Mouse (Mus musculus) spleen, adult 2 months (tissue): Measurements from ENCODE around the gene Pla2g4b. TPM values are rescaled to one million over a fixed set of nuclear protein-coding genes. Genes with fewer than 3 reads are reported as not detected.

Experiments used
- DNase-seq, 2 experiments: peaks; one replicate each; pipeline versions ENCODE4 v3.0.0 to v3.0.0-alpha.2; 2012 to 2021; ENCODE audit warnings: low spot score in 2 of 2, low read depth in 1 of 2
- H3K27ac ChIP-seq: fragments of 200-500 bp; 2 replicates; pipeline ENCODE4 v1.5.1; 2012; ENCODE audit warnings: low read length, inconsistent platforms; ENCODE audit not compliant: insufficient read depth
- H3K27me3 ChIP-seq: fragments of 200-500 bp; 2 replicates; pipeline ENCODE4 v1.6.1; 2012; ENCODE audit warnings: mild to moderate bottlenecking, moderate library complexity, low read length, inconsistent platforms; ENCODE audit not compliant: control insufficient read depth, insufficient read depth
- H3K36me3 ChIP-seq: fragments of 200-500 bp; 2 replicates; pipeline ENCODE4 v1.6.1; 2012; ENCODE audit warnings: mild to moderate bottlenecking, low read length, inconsistent platforms; ENCODE audit not compliant: control insufficient read depth, insufficient read depth
- H3K4me1 ChIP-seq: fragments of 200-500 bp; 2 replicates; pipeline ENCODE4 v1.6.1; 2011; ENCODE audit warnings: inconsistent platforms; ENCODE audit not compliant: control insufficient read depth, insufficient read depth, insufficient read length
- H3K4me3 ChIP-seq: fragments of 200-500 bp; 2 replicates; pipeline ENCODE4 v1.5.1; 2011; ENCODE audit warnings: mild to moderate bottlenecking, inconsistent platforms; ENCODE audit not compliant: insufficient read depth, insufficient read length; ENCODE audit errors: extremely low read depth
- CTCF ChIP-seq: fragments of 200-500 bp; IDR thresholded peaks from 2 replicates; pipeline ENCODE4 v1.5.1; 2011; ENCODE audit warnings: mild to moderate bottlenecking, inconsistent platforms; ENCODE audit not compliant: insufficient read depth, insufficient read length, insufficient replicate concordance; ENCODE audit errors: extremely low read depth
- POLR2A ChIP-seq: fragments of 200-500 bp; IDR thresholded peaks from 2 replicates; pipeline ENCODE4 v1.6.1; 2011; ENCODE audit warnings: low read depth, low read length, inconsistent platforms
- WGBS: fragments of 180-500 bp; shearing (Covaris S2); methylation state at CpG from one replicate; pipeline ENCODE4 v1.1.7; 2018; 5-methylcytosine and 5-hydroxymethylcytosine counted together
- polyA plus RNA-seq: library from polyadenylated mRNA; depleted of rRNA; stranded (reverse); fragments of >200 nt; gene quantifications from 2 replicates; pipeline ENCODE4 v1.2.3, GENCODE M21; 2012

Gene Pla2g4b
- polyA plus RNA-seq, 1 experiment, result 6.0 TPM

DNA sequence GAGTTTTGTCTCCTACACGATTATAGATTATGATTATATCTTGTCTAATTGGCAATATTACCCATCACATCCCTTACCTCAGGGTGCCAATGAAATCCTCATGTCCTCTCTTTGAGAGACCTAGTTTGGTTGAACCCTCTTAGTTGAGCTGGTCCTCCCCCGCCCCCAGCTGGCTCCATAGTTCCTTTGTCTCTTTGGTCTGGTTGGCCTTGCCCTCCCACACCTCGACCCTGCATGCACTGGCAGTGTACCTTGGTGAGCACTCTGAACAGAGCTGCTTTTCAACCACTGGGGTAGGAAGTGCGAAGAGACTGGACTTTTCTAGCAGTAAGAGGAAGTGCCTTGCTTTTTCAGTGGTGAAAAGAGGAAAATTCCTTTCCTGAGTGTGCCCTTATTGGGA lies 31.3 kb upstream of the Pla2g4b start:
- DNase-seq, result no peak
- no peak overlapping the region for H3K4me3 ChIP-seq
- no peaks in the 10 kb centered on the region for H3K27me3 ChIP-seq
- TF ChIP-seq POLR2A, result no peak
- TF ChIP-seq CTCF, result no peak
- peaks cover 5% of the 10 kb centered on the region; the same call in 1 of the 2 replicates for H3K4me1 ChIP-seq
- 63% methylated on average over 4 of the region's 4 CpGs for WGBS
- H3K36me3 ChIP-seq, result no peaks in the 10 kb centered on the region
- H3K27ac ChIP-seq, result peak overlapping the region; percentile 39; the same call in 1 of the 2 replicates

DNA sequence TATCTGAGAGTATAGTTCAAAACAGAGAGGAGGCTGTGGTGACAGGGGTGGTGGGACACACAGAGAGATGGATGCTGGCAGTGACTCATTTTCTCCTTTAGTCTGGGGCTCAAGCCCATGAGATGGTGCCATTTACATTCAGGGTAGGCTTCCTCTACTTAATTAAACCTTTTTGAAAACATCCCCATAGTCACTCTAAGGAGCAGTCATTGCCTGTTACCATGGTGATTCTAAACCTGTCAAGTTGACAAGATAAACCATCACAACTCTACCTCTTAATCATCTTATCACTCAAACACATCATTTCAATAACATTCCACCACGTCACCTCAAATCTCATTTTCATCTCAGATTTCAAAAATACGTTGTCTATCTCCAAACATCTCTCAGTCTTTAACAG lies 29.2 kb upstream of the Pla2g4b start:
- peaks cover 5% of the 10 kb centered on the region; the same call in 1 of the 2 replicates for H3K4me1 ChIP-seq
- TF ChIP-seq POLR2A (no peak), CTCF (no peak)
- WGBS, result 87% methylated on average over 2 of the region's 2 CpGs
- no peak overlapping the region for H3K27ac ChIP-seq
- no peak overlapping the region for H3K4me3 ChIP-seq
- DNase-seq, result no peak
- H3K36me3 ChIP-seq, result no peaks in the 10 kb centered on the region
- no peaks in the 10 kb centered on the region for H3K27me3 ChIP-seq

DNA sequence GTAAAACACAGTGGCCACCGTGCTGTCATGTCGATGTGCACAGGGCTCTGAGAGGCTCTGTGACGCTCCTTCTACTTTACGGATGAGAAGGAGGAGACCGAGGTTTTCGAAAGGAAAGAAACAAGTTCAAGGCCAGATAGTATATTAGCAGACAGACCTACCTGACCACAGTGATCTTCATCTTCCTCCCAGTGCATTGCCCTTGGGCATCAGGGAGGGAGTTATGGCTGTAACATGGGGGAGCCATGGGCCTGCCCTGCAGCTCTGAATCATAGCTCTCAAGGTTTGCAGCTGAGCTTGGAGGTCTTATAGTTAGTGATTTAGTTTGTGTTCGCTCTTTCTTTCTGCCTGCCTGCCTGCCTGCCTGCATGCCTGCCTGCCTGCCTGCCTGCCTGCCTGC lies 26.5 kb upstream of the Pla2g4b start:
- WGBS, result 96% methylated on average over 7 of the region's 7 CpGs
- Histone ChIP-seq H3K27ac (no peak overlapping the region), H3K4me3 (no peak overlapping the region), H3K4me1 (no peaks in the 10 kb centered on the region), H3K27me3 (no peaks in the 10 kb centered on the region), H3K36me3 (no peaks in the 10 kb centered on the region)
- DNase-seq, result no peak
- TF ChIP-seq POLR2A (no peak), CTCF (no peak)

DNA sequence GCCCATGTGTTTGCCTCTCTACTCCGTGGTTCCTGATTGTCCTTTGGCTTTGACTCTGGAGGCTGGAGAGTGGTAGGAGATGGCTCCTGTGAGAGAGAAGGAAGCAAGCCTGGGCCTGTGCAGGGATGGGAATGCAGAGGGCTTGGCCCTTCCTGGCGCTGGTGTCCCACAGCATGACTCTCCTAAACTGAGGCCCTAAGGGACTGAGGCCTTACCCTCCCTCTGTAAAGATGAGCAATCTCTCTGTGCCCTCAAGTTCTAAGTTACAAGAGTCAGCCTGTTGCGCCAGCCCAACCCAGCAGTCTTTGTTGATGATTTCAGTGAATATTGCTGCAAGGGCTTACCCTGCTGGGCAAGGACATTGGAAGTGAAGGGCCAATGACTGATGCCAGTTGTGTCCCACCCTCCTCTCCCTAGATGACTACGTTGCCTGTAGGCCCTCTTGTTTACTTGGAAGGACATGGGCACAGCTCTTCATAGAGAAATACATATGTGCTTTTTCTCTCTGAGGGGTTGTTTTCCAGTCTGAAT lies 25.5 kb upstream of the Pla2g4b start:
- no peaks in the 10 kb centered on the region for H3K36me3 ChIP-seq
- TF ChIP-seq POLR2A (no peak), CTCF (no peak)
- DNase-seq, result no peak
- 93% methylated on average over 4 of the region's 4 CpGs for WGBS
- no peak overlapping the region for H3K27ac ChIP-seq
- no peaks in the 10 kb centered on the region for H3K27me3 ChIP-seq
- H3K4me1 ChIP-seq, result no peaks in the 10 kb centered on the region
- no peak overlapping the region for H3K4me3 ChIP-seq

GRCm38 (mm10) chr2:120008672-120009071 lies 24.5 kb upstream of the Pla2g4b start:
- 15% methylated on average over 4 of the region's 4 CpGs for WGBS
- DNase-seq, result no peak
- H3K27ac ChIP-seq, result peak overlapping the region; percentile 29; the same call in 1 of the 2 replicates
- H3K36me3 ChIP-seq, result no peaks in the 10 kb centered on the region
- no peaks in the 10 kb centered on the region for H3K27me3 ChIP-seq
- no peak overlapping the region for H3K4me3 ChIP-seq
- TF ChIP-seq POLR2A (no peak), CTCF (no peak)
- H3K4me1 ChIP-seq, result no peaks in the 10 kb centered on the region

- Histone ChIP-seq H3K27me3 (no peaks in the 10 kb centered on the region), H3K27ac (no peak overlapping the region), H3K4me1 (no peaks in the 10 kb centered on the region), H3K4me3 (no peak overlapping the region), H3K36me3 (no peaks in the 10 kb centered on the region)
- TF ChIP-seq POLR2A, result no peak
- peak; percentile 35; the same call in 1 of the 2 replicates for TF ChIP-seq CTCF
- WGBS, result 75% methylated on average over 8 of the region's 8 CpGs
- peak; percentile 11 to 43 for DNase-seq
These were observed 21.6 kb upstream of the Pla2g4b start for GRCm38 (mm10) chr2:120011462-120012200.

- 96% methylated on average over 13 of the region's 13 CpGs for WGBS
- Histone ChIP-seq H3K36me3 (peaks cover 6% of the 10 kb centered on the region; the same call in 1 of the 2 replicates), H3K4me1 (no peaks in the 10 kb centered on the region), H3K27ac (no peak overlapping the region), H3K27me3 (no peaks in the 10 kb centered on the region), H3K4me3 (no peak overlapping the region)
- TF ChIP-seq POLR2A (no peak), CTCF (no peak)
- no peak for DNase-seq
These were observed 20.3 kb upstream of the Pla2g4b start for GRCm38 (mm10) chr2:120012924-120013323.
